Mouse (Mus musculus) hindbrain, embryonic 16.5 days (tissue): Measurements from ENCODE around the gene Kmt2b. TPM values are rescaled to one million over a fixed set of nuclear protein-coding genes. Genes with fewer than 3 reads are reported as not detected.

Experiments
- ATAC-seq: fragments of 200-750 bp; cut with Nextera tagmentation; 2 replicates; pipeline ENCODE4 v1.8.0; 2017; ENCODE audit warnings: moderate TSS enrichment, moderate library complexity
- H3K27ac ChIP-seq: fragments of 300-500 bp; sonication (generic); 2 replicates; pipeline ENCODE4 v1.5.1; 2014; ENCODE audit warnings: low read depth, mild to moderate bottlenecking, control low read depth, low read length, moderate library complexity
- H3K27me3 ChIP-seq: fragments of 300-500 bp; sonication (generic); replicated peaks from 2 replicates; pipeline ENCODE4 v1.6.1; 2014; ENCODE audit warnings: low read length; ENCODE audit not compliant: control insufficient read depth, insufficient read depth
- H3K36me3 ChIP-seq: fragments of 300-500 bp; sonication (generic); 2 replicates; pipeline ENCODE4 v1.6.1; 2014; ENCODE audit warnings: mild to moderate bottlenecking, low read length, moderate library complexity, mixed read lengths; ENCODE audit not compliant: control insufficient read depth, insufficient read depth
- H3K4me1 ChIP-seq: fragments of 300-500 bp; sonication (generic); 2 replicates; pipeline ENCODE4 v1.6.1; 2014; ENCODE audit warnings: low read depth, low read length; ENCODE audit not compliant: control insufficient read depth, insufficient read depth
- H3K4me2 ChIP-seq: fragments of 300-500 bp; sonication (generic); 2 replicates; pipeline ENCODE4 v1.6.1; 2014; ENCODE audit warnings: mild to moderate bottlenecking, low read length, control low read depth, moderate library complexity
- H3K4me3 ChIP-seq: fragments of 300-500 bp; sonication (generic); 2 replicates; pipeline ENCODE4 v1.5.1; 2014; ENCODE audit warnings: mild to moderate bottlenecking, low read length, control low read depth, moderate library complexity
- H3K9ac ChIP-seq: fragments of 300-500 bp; sonication (generic); 2 replicates; pipeline ENCODE4 v1.6.1; 2014; ENCODE audit warnings: low read depth, mild to moderate bottlenecking, control low read depth, low read length, moderate library complexity
- H3K9me3 ChIP-seq: fragments of 300-500 bp; sonication (generic); 2 replicates; pipeline ENCODE4 v1.6.1; 2014; ENCODE audit warnings: mild to moderate bottlenecking, low read length, moderate library complexity; ENCODE audit not compliant: control insufficient read depth
- WGBS: fragments of 180-500 bp; shearing (Covaris S2); extraction: QIAGEN DNeasy Blood & Tissue Kit; methylation state at CpG from one replicate; pipeline ENCODE4 v1.1.7; 2014; 5-methylcytosine and 5-hydroxymethylcytosine counted together
- polyA plus RNA-seq: library from polyadenylated mRNA; unstranded; fragments of >200 nt; fragmentation: Nextera tagmentation; extraction: Ambion mirVana; gene quantifications from 2 replicates; pipeline ENCODE4 v1.2.1, GENCODE M21; 2015

The Kmt2b gene
- polyA plus RNA-seq: 8.1 and 9.3 TPM in 2 replicates

GRCm38 (mm10) chr7:30588676-30589434 lies at the start of gene Kmt2b:
Gene Kmt2b (minus strand): TSS chr7:30588726.
- H3K4me1 ChIP-seq: peaks cover 19% of the 10 kb centered on the region
- H3K27me3 ChIP-seq: no peaks in the 10 kb centered on the region
- no peaks in the 10 kb centered on the region for H3K9me3 ChIP-seq
- peak within 1 kb of the TSS; percentile 97 for H3K4me3 ChIP-seq
- peak within 1 kb of the TSS; percentile 100 for H3K9ac ChIP-seq
- WGBS: under 1% methylated on average over 53 of the region's 68 CpGs
- peak within 1 kb of the TSS; percentile 84 for H3K4me2 ChIP-seq
- ATAC-seq: peak; percentile 96
- H3K36me3 ChIP-seq: peaks cover 18% of the 10 kb centered on the region
- peak within 1 kb of the TSS; percentile 93 for H3K27ac ChIP-seq

- Histone ChIP-seq H3K4me3 (no peak overlapping the region), H3K36me3 (peaks cover 13% of the 10 kb centered on the region), H3K4me2 (no peak overlapping the region), H3K9me3 (no peaks in the 10 kb centered on the region), H3K27me3 (peaks cover 45% of the 10 kb centered on the region), H3K27ac (no peak overlapping the region), H3K9ac (no peak overlapping the region), H3K4me1 (peaks cover 3% of the 10 kb centered on the region; the same call in 1 of the 2 replicates)
- no peak for ATAC-seq
- 31% methylated on average over 11 of the region's 11 CpGs for WGBS
These were observed 47.9 kb upstream of the Kmt2b start for GRCm38 (mm10) chr7:30636395-30636794.

- no peak for ATAC-seq
- H3K4me1 ChIP-seq: peaks cover 3% of the 10 kb centered on the region; the same call in 1 of the 2 replicates
- peaks cover 45% of the 10 kb centered on the region for H3K27me3 ChIP-seq
- H3K4me3 ChIP-seq: no peak within 1 kb of the TSS
- no peak within 1 kb of the TSS for H3K9ac ChIP-seq
- no peak within 1 kb of the TSS for H3K27ac ChIP-seq
- H3K9me3 ChIP-seq: no peaks in the 10 kb centered on the region
- H3K4me2 ChIP-seq: peak within 1 kb of the TSS; percentile 18; the same call in 1 of the 2 replicates
- 1% methylated on average over 5 of the region's 5 CpGs for WGBS
- peaks cover 7% of the 10 kb centered on the region for H3K36me3 ChIP-seq
These were observed 47.2 kb upstream of the Kmt2b start, which contains the start of gene Etv2 for GRCm38 (mm10) chr7:30635752-30636151. Gene Etv2 (minus strand): TSS chr7:30635852.

GRCm38 (mm10) chr7:30634621-30635020 lies 46.1 kb upstream of the Kmt2b start:
- peaks cover 3% of the 10 kb centered on the region; the same call in 1 of the 2 replicates for H3K4me1 ChIP-seq
- no peaks in the 10 kb centered on the region for H3K36me3 ChIP-seq
- H3K9me3 ChIP-seq: no peaks in the 10 kb centered on the region
- under 1% methylated on average over 20 of the region's 20 CpGs for WGBS
- ATAC-seq: no peak
- peak overlapping the region; percentile 18; the same call in 1 of the 2 replicates for H3K4me2 ChIP-seq
- no peak overlapping the region for H3K27ac ChIP-seq
- peaks cover 47% of the 10 kb centered on the region for H3K27me3 ChIP-seq
- no peak overlapping the region for H3K4me3 ChIP-seq
- no peak overlapping the region for H3K9ac ChIP-seq

GRCm38 (mm10) chr7:30633762-30634412 lies 45.4 kb upstream of the Kmt2b start:
- no peak overlapping the region for H3K4me3 ChIP-seq
- ATAC-seq: no peak
- H3K9ac ChIP-seq: no peak overlapping the region; the same call in 1 of the 2 replicates
- no peak overlapping the region for H3K27ac ChIP-seq
- peaks cover 3% of the 10 kb centered on the region; the same call in 1 of the 2 replicates for H3K4me1 ChIP-seq
- peaks cover 47% of the 10 kb centered on the region for H3K27me3 ChIP-seq
- WGBS: 7% methylated on average over 27 of the region's 27 CpGs
- H3K4me2 ChIP-seq: no peak overlapping the region
- H3K9me3 ChIP-seq: no peaks in the 10 kb centered on the region
- no peaks in the 10 kb centered on the region for H3K36me3 ChIP-seq

GRCm38 (mm10) chr7:30629013-30629412 lies 40.5 kb upstream of the Kmt2b start:
- peaks cover 9% of the 10 kb centered on the region for H3K4me1 ChIP-seq
- H3K4me3 ChIP-seq: no peak overlapping the region
- ATAC-seq: no peak
- peaks cover 3% of the 10 kb centered on the region; the same call in 1 of the 2 replicates for H3K36me3 ChIP-seq
- no peak overlapping the region for H3K4me2 ChIP-seq
- H3K27me3 ChIP-seq: peaks cover 20% of the 10 kb centered on the region
- no peak overlapping the region for H3K9ac ChIP-seq
- H3K9me3 ChIP-seq: no peaks in the 10 kb centered on the region
- no peak overlapping the region for H3K27ac ChIP-seq

- peaks cover 17% of the 10 kb centered on the region for H3K36me3 ChIP-seq
- no peaks in the 10 kb centered on the region for H3K9me3 ChIP-seq
- 93% methylated on average over 5 of the region's 5 CpGs for WGBS
- H3K27me3 ChIP-seq: peaks cover 2% of the 10 kb centered on the region; the same call in 1 of the 2 replicates
- H3K9ac ChIP-seq: no peak overlapping the region
- H3K4me2 ChIP-seq: no peak overlapping the region; the same call in 1 of the 2 replicates
- ATAC-seq: no peak
- no peak overlapping the region for H3K27ac ChIP-seq
- no peak overlapping the region for H3K4me3 ChIP-seq
- H3K4me1 ChIP-seq: peaks cover 9% of the 10 kb centered on the region
These were observed 38.1 kb upstream of the Kmt2b start for GRCm38 (mm10) chr7:30626647-30627046.

- WGBS: 2% methylated on average over 44 of the region's 44 CpGs
- Histone ChIP-seq H3K36me3 (peaks cover 18% of the 10 kb centered on the region), H3K27me3 (peaks cover 2% of the 10 kb centered on the region; the same call in 1 of the 2 replicates), H3K27ac (peak within 1 kb of the TSS; percentile 63), H3K9ac (peak within 1 kb of the TSS; percentile 81), H3K9me3 (no peaks in the 10 kb centered on the region), H3K4me3 (peak within 1 kb of the TSS; percentile 71), H3K4me1 (peaks cover 9% of the 10 kb centered on the region), H3K4me2 (peak within 1 kb of the TSS; percentile 96)
- ATAC-seq: peak; percentile 95
These were observed 37.2 kb upstream of the Kmt2b start, which contains the start of gene Cox6b1 for GRCm38 (mm10) chr7:30625530-30626384. Gene Cox6b1 (minus strand): TSS chr7:30626151.
